27 mouse cellular contexts compared by ENCODE assay signal in the genomic region with DNA sequence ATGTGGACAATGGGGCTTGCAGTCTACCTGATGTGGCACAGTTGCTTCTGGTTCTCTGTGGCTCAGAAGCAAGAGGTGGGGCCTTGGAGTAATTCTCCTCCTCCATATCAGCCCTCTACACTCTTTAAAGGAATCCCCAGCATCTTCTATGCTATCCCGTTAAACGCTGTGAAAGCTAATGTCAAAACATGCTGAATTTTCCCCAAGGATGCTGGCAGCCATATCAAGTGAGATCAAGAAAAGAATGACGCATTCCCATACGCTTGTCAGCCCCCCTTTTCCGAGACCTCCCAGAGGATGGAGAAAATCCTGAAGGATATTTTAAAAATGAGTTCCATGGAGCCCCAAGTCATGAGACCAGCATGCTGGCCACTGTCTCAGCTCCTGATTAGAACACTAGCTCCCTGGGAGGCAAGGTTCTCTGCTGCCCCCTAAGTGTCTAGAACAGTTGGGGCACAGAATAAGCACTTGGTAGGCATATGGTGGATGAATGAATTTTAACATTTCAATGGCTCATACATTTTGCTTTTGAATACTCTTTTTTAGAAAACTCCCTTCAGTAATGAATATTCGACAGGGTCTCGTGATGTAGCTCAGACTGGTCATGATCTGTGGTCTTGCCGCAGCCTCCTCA.
DNase-seq lines count a peak whose midpoint lies in the region; ATAC-seq and TF ChIP-seq lines count a peak whose summit lies in the region.
"Had no signal": no experiment of that assay in that cellular context is flagged by ENCODE, and none has a peak within 500 bp of the region (broad histone marks: within the 10 kb centered on the region; RNA-seq: fewer than 3 reads in every experiment).

No protein-coding gene starts in this region.

- H3K36me3 ChIP-seq in forebrain, embryonic 13.5 days (ENCODE audit: poor library complexity, severe bottlenecking) = peaks cover 5% of the 10 kb centered on the region
- peaks cover 67% of the 10 kb centered on the region for H3K36me3 ChIP-seq in forebrain, embryonic 10.5 days (replicated peaks)
- H3K36me3 ChIP-seq in kidney, postnatal 0 days (ENCODE audit: insufficient read depth, low read length) = peaks cover 12% of the 10 kb centered on the region; the same call in 1 of the 2 replicates
- H3K36me3 ChIP-seq in kidney, embryonic 14.5 days (ENCODE audit: control insufficient read depth, insufficient read depth, low read length) = peaks cover 14% of the 10 kb centered on the region; the same call in 1 of the 2 replicates
- peaks cover 14% of the 10 kb centered on the region for H3K36me3 ChIP-seq in midbrain, embryonic 13.5 days
- no peaks in the 10 kb centered on the region for H3K36me3 ChIP-seq in midbrain, embryonic 15.5 days (replicated peaks)
- no peaks in the 10 kb centered on the region for H3K36me3 ChIP-seq in forebrain, postnatal 0 days (ENCODE audit: insufficient read depth)
- H3K36me3 ChIP-seq: liver, embryonic 15.5 days; lung, embryonic 15.5 days had no signal

- no peak overlapping the region for H3K9ac ChIP-seq in forebrain, embryonic 13.5 days
- no peak overlapping the region for H3K9ac ChIP-seq in kidney, postnatal 0 days (ENCODE audit: low read depth, low read length)
- no peak overlapping the region for H3K9ac ChIP-seq in kidney, embryonic 14.5 days (ENCODE audit: low read depth, low read length)
- H3K9ac ChIP-seq in midbrain, embryonic 13.5 days (replicated peaks) = no peak overlapping the region
- H3K9ac ChIP-seq in midbrain, embryonic 15.5 days = no peak overlapping the region
- H3K9ac ChIP-seq in forebrain, postnatal 0 days = no peak overlapping the region
- H3K9ac ChIP-seq: embryonic facial prominence, embryonic 13.5 days; hindbrain, embryonic 14.5 days; liver, embryonic 15.5 days; lung, embryonic 15.5 days had no signal

- no peak for DNase-seq in forebrain, embryonic 10.5 days (ENCODE audit: extremely low spot score, low spot score)
- no peak for DNase-seq in kidney, postnatal 0 days (ENCODE audit: low spot score)
- peak; percentile 56 for DNase-seq in forebrain, postnatal 0 days
- DNase-seq in layer of hippocampus, postnatal 14 days (ENCODE audit: low spot score in 2 of 2) = no peak
- DNase-seq: adrenal gland, postnatal 10 days; cerebellum, adult 11-12 months; cerebellum, adult 9-11 months; gastrocnemius, postnatal 14 days; heart, postnatal 36 days; kidney, adult 8-10 months; kidney, postnatal 14 days; layer of hippocampus, postnatal 36 days; liver; right cerebral cortex, postnatal 25 days; spleen, adult 18-20 months; thymus, adult 18-20 months; thymus, postnatal 25 days had no signal

- H3K4me3 ChIP-seq in forebrain, embryonic 13.5 days = no peak overlapping the region
- H3K4me3 ChIP-seq in forebrain, embryonic 10.5 days = no peak overlapping the region
- H3K4me3 ChIP-seq in kidney, postnatal 0 days (replicated peaks; ENCODE audit: low read depth, low read length) = no peak overlapping the region
- H3K4me3 ChIP-seq in kidney, embryonic 14.5 days (ENCODE audit: low read length) = no peak overlapping the region
- no peak overlapping the region for H3K4me3 ChIP-seq in midbrain, embryonic 13.5 days (replicated peaks)
- H3K4me3 ChIP-seq in midbrain, embryonic 15.5 days = no peak overlapping the region
- H3K4me3 ChIP-seq in forebrain, postnatal 0 days (ENCODE audit: low read depth, low read length) = no peak overlapping the region
- H3K4me3 ChIP-seq: embryonic facial prominence, embryonic 13.5 days; liver, embryonic 15.5 days; lung, embryonic 15.5 days had no signal

- ATAC-seq in forebrain, embryonic 13.5 days = peak; percentile 48; the same call in 1 of the 2 replicates
- no peak for ATAC-seq in kidney, postnatal 0 days (replicated peaks; ENCODE audit: low FRiP score, low read depth)
- ATAC-seq in kidney, embryonic 14.5 days (ENCODE audit: low FRiP score, low TSS enrichment) = no peak
- no peak for ATAC-seq in midbrain, embryonic 13.5 days
- no peak for ATAC-seq in midbrain, embryonic 15.5 days (replicated peaks)
- peak; percentile 63; the same call in 1 of the 2 replicates for ATAC-seq in forebrain, postnatal 0 days

- peaks cover 66% of the 10 kb centered on the region for H3K4me1 ChIP-seq in forebrain, embryonic 13.5 days
- peaks cover 61% of the 10 kb centered on the region for H3K4me1 ChIP-seq in forebrain, embryonic 10.5 days
- H3K4me1 ChIP-seq in kidney, postnatal 0 days (replicated peaks; ENCODE audit: insufficient read depth, low read length) = 0 out of 2 replicates have a peak, but pooled peaks cover 5% of the 10 kb centered on the region
- no peaks in the 10 kb centered on the region for H3K4me1 ChIP-seq in kidney, embryonic 14.5 days (ENCODE audit: control insufficient read depth, insufficient read depth, low read length)
- H3K4me1 ChIP-seq in midbrain, embryonic 13.5 days (replicated peaks) = peaks cover 57% of the 10 kb centered on the region
- H3K4me1 ChIP-seq in midbrain, embryonic 15.5 days = peaks cover 20% of the 10 kb centered on the region
- H3K4me1 ChIP-seq in forebrain, postnatal 0 days (ENCODE audit: insufficient read depth) = peaks cover 5% of the 10 kb centered on the region; the same call in 1 of the 2 replicates

- H3K4me2 ChIP-seq in forebrain, embryonic 13.5 days = no peak overlapping the region
- H3K4me2 ChIP-seq in kidney, postnatal 0 days (ENCODE audit: low read length) = no peak overlapping the region
- H3K4me2 ChIP-seq in kidney, embryonic 14.5 days (replicated peaks; ENCODE audit: low read depth, low read length) = no peak overlapping the region
- H3K4me2 ChIP-seq in midbrain, embryonic 13.5 days (replicated peaks) = no peak overlapping the region
- H3K4me2 ChIP-seq in midbrain, embryonic 15.5 days = no peak overlapping the region
- H3K4me2 ChIP-seq in forebrain, postnatal 0 days (ENCODE audit: low read depth) = no peak overlapping the region
- H3K4me2 ChIP-seq: embryonic facial prominence, embryonic 13.5 days; hindbrain, embryonic 14.5 days; liver, embryonic 15.5 days; lung, embryonic 15.5 days; midbrain, embryonic 11.5 days had no signal

- no peak overlapping the region for H3K27ac ChIP-seq in forebrain, embryonic 13.5 days
- H3K27ac ChIP-seq in forebrain, embryonic 10.5 days = no peak overlapping the region
- H3K27ac ChIP-seq in kidney, postnatal 0 days = no peak overlapping the region
- H3K27ac ChIP-seq in kidney, embryonic 14.5 days (ENCODE audit: low read depth, low read length) = no peak overlapping the region
- peak overlapping the region; percentile 27 for H3K27ac ChIP-seq in midbrain, embryonic 13.5 days
- H3K27ac ChIP-seq in midbrain, embryonic 15.5 days = no peak overlapping the region; the same call in 1 of the 2 replicates
- no peak overlapping the region for H3K27ac ChIP-seq in forebrain, postnatal 0 days (ENCODE audit: low read depth, low read length)
- H3K27ac ChIP-seq: embryonic facial prominence, embryonic 13.5 days; liver, embryonic 15.5 days; lung, embryonic 15.5 days had no signal

- TF ChIP-seq CTCF in kidney, postnatal 0 days (IDR thresholded peaks at IDR 0.05; ENCODE audit: low read depth) = peak; percentile 22; the same call in 1 of the 2 replicates
- peak; percentile 42 for TF ChIP-seq CTCF in forebrain, postnatal 0 days (IDR thresholded peaks at IDR 0.05; ENCODE audit: low read depth)

- no peaks in the 10 kb centered on the region for H3K27me3 ChIP-seq in forebrain, embryonic 13.5 days
- no peaks in the 10 kb centered on the region for H3K27me3 ChIP-seq in forebrain, embryonic 10.5 days (ENCODE audit: poor library complexity, severe bottlenecking)
- no peaks in the 10 kb centered on the region for H3K27me3 ChIP-seq in kidney, postnatal 0 days (ENCODE audit: insufficient read depth, low read length)
- no peaks in the 10 kb centered on the region for H3K27me3 ChIP-seq in kidney, embryonic 14.5 days (ENCODE audit: control insufficient read depth, insufficient read depth, low read length)
- no peaks in the 10 kb centered on the region for H3K27me3 ChIP-seq in midbrain, embryonic 13.5 days
- no peaks in the 10 kb centered on the region for H3K27me3 ChIP-seq in midbrain, embryonic 15.5 days (replicated peaks)
- no peaks in the 10 kb centered on the region for H3K27me3 ChIP-seq in forebrain, postnatal 0 days (ENCODE audit: insufficient read depth, low read length)
- H3K27me3 ChIP-seq: embryonic facial prominence, embryonic 13.5 days; liver, embryonic 15.5 days; lung, embryonic 15.5 days had no signal

- H3K9me3 ChIP-seq in forebrain, embryonic 13.5 days (replicated peaks) = no peaks in the 10 kb centered on the region
- no peaks in the 10 kb centered on the region for H3K9me3 ChIP-seq in forebrain, embryonic 10.5 days
- no peaks in the 10 kb centered on the region for H3K9me3 ChIP-seq in kidney, postnatal 0 days (replicated peaks; ENCODE audit: low read length)
- H3K9me3 ChIP-seq in kidney, embryonic 14.5 days (ENCODE audit: control insufficient read depth, low read length) = no peaks in the 10 kb centered on the region
- H3K9me3 ChIP-seq in midbrain, embryonic 13.5 days = no peaks in the 10 kb centered on the region
- no peaks in the 10 kb centered on the region for H3K9me3 ChIP-seq in midbrain, embryonic 15.5 days
- H3K9me3 ChIP-seq in forebrain, postnatal 0 days (ENCODE audit: low read length) = no peaks in the 10 kb centered on the region
- H3K9me3 ChIP-seq: embryonic facial prominence, embryonic 13.5 days; G1E; liver, embryonic 15.5 days; lung, embryonic 15.5 days had no signal

- 74% methylated on average over 8 of the region's 8 CpGs for WGBS in forebrain, embryonic 13.5 days
- 91% methylated on average over 8 of the region's 8 CpGs for WGBS in forebrain, embryonic 10.5 days
- 93% methylated on average over 8 of the region's 8 CpGs for WGBS in kidney, postnatal 0 days
- 91% methylated on average over 8 of the region's 8 CpGs for WGBS in kidney, embryonic 14.5 days
- 74% methylated on average over 8 of the region's 8 CpGs for WGBS in midbrain, embryonic 13.5 days
- whole genome bisulfite sequencing in midbrain, embryonic 15.5 days = 55% methylated on average over 8 of the region's 8 CpGs
- 52% methylated on average over 8 of the region's 8 CpGs for WGBS in forebrain, postnatal 0 days

Comparison
In these comparisons a context has a peak if more than half of its experiments do, and no peak if none do; other contexts are left out.
1. ATAC-seq: peak in forebrain, embryonic 13.5 days (single experiment) and forebrain, postnatal 0 days (single experiment); none in kidney, postnatal 0 days (single experiment), kidney, embryonic 14.5 days (single experiment), midbrain, embryonic 13.5 days (single experiment) and midbrain, embryonic 15.5 days (single experiment).